Mouse (Mus musculus): ENCODE measurements around the gene Elob. TPM values are rescaled to one million over a fixed set of nuclear protein-coding genes. Genes with fewer than 3 reads are reported as not detected.
A peak's percentile ranks its signal among the peaks of the same experiment; 100 is the strongest.

The Elob gene
- 318 and 455 TPM in 2 replicates for total RNA-seq (2014; fragmentation: Nextera tagmentation)
- 124 and 129 TPM in 2 replicates for total RNA-seq (2017)

DNA sequence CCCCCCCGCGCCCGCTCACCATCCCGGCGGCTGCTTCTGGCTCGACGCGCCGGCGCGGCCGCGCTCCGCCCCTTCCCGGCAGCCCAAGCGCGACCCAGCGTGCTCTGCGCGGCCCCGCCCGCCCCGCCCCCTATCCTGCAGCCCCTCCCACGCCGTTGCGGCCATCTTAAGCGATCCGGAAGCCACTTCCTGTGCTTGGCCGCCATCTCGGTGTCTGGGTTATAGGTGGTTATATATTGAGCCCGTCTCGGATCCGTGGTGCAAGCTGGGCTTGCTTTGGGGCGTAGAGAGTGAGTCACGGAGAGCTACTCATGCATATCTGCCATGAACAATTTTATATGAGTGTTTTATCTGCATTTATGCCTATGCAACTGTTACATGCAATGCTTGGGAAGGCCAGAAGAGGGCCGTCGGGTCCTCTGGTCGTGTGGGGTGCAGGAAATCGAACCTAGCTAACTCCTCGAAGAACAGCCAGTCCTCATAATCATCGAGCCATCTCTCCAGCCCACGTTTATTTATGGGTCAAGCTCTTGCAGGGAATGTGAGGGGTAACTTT lies at the start of gene Elob:
Elob (minus strand) TSS at position 73 of the 556 bp plus-strand sequence.
- peak; percentile 82 for ATAC-seq (replicated peaks; ENCODE audit: poor library complexity, severe bottlenecking)

GRCm38 (mm10) chr17:23877166-23877565 lies 48.2 kb upstream of the Elob start:
- ATAC-seq (replicated peaks; ENCODE audit: poor library complexity, severe bottlenecking) = no peak

DNA sequence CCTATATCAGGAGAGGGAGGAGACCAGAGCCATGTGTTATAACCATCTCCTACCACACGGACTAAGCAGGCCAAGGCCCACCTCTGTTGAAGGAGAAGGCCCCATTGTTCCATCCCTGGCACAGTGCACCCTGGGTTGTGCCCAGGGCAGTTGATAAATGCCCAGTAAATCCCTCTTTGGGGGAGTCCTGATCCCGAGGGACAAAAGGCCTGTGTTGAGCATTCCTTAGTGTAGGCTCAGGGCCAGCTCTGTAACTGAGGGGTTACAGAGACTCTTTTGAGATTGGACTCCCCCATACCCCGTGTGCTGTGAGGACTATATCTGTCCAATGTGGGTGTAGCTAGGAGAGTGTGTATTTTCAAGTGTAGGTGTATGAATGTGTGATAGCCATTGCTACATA lies 47.8 kb upstream of the Elob start:
- no peak for ATAC-seq (replicated peaks; ENCODE audit: poor library complexity, severe bottlenecking)

GRCm38 (mm10) chr17:23873884-23874856 lies 45.2 kb upstream of the Elob start:
- ATAC-seq (replicated peaks; ENCODE audit: poor library complexity, severe bottlenecking) = peak; percentile 72

DNA sequence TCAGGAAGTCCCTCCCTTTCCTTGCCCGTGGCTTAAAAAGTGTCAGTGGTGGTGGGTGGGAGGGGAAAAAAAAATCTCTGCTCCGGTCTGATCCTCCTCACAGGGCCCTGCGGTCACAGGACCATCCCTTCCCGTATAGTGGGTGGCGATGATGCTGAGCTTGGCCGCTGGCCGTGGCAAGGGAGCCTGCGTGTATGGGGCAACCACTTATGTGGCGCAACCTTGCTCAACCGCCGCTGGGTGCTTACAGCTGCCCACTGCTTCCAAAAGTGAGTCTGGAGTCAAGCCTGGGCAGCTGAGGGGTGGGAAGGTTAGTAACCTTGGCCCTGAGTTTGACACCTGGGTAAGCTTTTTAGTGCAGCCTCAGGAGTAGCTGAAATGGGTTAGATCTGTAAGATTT lies 39.6 kb upstream of the Elob start:
- ATAC-seq (replicated peaks; ENCODE audit: poor library complexity, severe bottlenecking) = peak; percentile 99

DNA sequence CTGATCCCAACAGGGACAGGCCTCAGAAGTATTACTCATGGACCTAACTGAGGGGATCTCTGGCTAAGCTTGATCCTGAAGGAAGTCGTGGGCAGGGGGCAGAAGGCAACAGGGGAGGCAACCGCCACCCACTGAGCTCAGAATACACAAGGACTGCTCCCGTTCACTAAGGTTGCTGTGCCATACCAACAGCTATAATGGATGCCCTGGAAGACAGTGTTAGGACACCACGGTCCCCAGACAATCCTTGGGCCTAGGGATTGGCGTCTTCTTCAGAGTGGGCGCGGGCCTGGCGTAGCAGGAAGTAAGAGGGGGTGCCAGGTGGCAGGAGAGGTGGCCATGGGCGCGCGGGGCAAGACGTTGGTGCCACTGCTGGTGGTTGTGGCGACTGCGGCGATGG lies 38.8 kb upstream of the Elob start, which contains the start of gene Prss21:
Prss21 (plus strand) TSS at position 301 of the 400 bp plus-strand sequence.
- ATAC-seq (replicated peaks; ENCODE audit: poor library complexity, severe bottlenecking) = 0 out of 2 replicates have a peak, but pooled peaks have one; percentile 3

DNA sequence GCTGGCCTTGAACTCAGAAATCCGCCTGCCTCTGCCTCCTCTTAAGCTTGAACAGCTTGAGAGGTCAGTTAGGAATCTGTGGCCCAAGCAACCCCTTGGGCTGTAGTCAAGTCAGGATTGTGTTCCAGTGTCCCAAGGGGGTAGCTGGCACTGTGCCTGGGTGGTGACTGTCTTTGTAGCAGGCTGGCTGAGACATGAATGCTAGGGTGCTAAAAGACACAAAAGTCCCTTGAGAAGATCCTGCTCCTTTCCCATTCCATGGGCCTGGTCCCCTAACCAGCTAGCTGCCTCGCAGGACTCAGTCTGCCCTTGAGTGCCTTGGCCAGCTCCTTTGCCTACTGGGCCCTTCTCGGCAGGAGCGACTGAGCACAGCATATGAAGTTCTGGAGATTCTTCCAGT lies 34.0 kb upstream of the Elob start:
- no peak for ATAC-seq (replicated peaks; ENCODE audit: poor library complexity, severe bottlenecking)

- no peak for ATAC-seq (replicated peaks; ENCODE audit: poor library complexity, severe bottlenecking)
Measured at GRCm38 (mm10) chr17:23857913-23858312, 29.0 kb upstream of the Elob start.

DNA sequence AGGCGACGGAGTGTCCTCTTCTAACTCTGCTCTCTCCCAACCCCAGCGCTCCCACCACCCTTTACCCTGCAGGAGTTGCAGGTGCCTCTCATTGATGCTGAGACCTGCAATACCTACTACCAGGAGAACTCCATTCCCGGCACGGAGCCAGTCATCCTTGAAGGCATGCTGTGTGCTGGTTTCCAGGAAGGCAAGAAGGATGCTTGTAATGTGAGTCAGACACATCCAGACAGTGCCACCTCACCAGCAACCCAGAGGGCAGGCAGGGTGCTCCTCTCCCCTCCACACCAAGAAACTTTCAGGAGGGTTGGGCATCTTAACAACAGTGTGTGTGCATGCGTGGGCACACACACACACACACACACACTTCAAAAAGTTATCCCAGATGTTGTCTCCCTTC lies 28.3 kb upstream of the Elob start:
- ATAC-seq (replicated peaks; ENCODE audit: poor library complexity, severe bottlenecking) = no peak

DNA sequence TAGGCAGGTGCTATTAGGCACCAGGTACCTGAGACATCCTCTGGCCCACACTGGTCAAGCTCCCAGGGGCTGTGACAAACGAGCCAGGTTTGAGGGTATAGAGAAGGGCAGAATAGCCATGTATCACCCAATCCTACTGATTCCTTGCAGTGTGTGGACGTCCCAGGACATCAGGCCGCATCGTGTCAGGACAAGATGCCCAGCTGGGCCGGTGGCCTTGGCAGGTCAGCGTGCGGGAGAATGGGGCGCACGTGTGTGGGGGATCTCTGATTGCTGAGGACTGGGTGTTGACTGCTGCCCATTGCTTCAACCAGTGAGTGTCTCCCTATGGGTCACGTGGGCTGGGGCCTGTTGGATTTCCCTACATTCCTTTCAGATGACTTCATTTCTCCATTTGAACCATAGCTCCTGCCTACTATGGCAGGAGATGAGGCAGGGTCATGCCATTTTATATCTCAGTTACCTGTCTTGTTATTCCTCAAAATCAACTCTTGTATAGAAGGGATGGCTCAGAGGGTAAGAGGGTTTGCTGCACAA lies 25.4 kb upstream of the Elob start:
- no peak for ATAC-seq (replicated peaks; ENCODE audit: poor library complexity, severe bottlenecking)

GRCm38 (mm10) chr17:23853292-23853691 lies 24.4 kb upstream of the Elob start:
- ATAC-seq (replicated peaks; ENCODE audit: poor library complexity, severe bottlenecking) = peak; percentile 85

DNA sequence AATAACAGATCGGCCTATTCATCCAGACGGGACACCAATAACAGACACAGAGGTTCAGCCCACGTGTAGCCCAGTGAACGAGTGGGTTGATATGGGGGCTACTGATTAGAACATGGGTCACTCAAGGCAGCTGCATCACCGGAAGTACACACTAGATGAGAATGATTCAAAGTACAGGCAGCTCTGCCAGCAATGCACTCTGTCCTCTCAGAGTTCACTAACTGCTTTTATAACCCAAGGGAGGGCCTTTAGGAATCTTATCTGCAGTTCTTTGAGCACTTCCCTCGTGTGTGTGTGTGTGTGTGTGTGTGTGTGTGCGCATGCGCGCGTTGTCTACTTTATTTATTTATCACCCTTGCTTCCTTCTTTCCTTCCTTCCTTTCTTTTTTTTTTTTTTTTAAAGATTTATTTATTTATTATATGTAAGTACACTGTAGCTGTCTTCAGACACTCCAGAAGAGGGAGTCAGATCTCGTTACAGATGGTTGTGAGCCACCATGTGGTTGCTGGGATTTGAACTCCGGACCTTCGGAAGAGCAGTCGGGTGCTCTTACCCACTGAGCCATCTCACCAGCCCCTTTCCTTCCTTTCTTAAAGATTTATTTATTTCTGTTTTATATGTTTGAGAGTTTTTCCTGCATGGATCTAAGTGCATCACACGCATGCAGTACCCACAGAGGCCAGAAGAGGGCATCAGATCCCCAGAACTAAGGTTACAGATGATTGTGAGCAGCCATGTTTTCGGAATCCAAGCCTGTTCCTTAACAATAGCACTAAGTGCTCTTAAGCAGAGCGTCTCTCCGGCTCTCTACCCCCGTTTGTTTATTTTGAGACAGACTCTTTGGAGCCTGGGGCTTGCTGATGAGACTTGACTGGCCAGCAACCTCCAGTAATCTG lies 22.2 kb upstream of the Elob start:
- peak; percentile 60 for ATAC-seq (replicated peaks; ENCODE audit: poor library complexity, severe bottlenecking)

DNA sequence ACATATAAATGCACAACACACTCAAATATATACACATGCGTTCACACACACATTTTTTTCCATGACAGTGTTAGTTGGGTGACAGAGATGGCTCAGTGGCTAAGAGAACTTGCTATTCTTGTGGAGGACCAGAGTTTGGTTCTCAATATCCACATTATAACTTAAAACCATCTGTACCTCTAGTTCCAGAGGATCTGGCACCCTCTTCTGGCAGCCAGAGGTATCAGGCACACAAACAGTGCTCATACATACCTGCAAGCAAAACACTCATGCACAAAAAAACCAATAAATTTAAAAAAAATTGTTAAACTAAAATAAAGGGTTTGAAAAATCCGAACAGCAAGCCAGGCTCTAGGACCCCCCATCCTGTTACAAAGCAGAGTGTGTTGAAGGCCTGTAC lies 21.1 kb upstream of the Elob start:
- ATAC-seq (replicated peaks; ENCODE audit: poor library complexity, severe bottlenecking) = no peak

DNA sequence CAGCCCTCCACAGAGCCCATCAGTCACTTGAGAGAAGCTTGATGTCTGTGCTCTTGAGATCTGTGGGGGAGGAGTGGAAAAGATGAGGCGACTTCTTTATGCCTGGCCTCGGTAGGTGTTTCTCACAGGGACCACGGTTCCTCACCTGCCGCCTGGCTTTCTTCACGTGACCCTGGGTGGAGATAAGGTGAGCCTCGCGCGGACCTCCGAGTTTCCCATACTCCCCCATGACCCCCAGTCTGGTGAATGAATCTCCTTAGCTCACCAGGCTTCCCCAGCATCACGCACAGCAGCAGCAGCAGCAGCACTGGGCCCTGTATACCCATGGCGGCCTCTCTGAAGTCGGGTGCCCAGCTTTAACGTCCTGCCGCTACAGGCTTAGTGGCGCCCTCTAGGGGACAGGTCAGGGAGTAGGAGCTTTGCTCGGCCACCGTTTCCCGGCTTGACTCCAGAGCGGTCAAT lies 14.9 kb upstream of the Elob start, which contains the start of the genes Prss32 and Prss41:
Prss32 (plus strand) TSS at position 44 of the 462 bp plus-strand sequence.
Prss41 (minus strand) TSS at position 361 of the 462 bp plus-strand sequence.
- ATAC-seq (replicated peaks; ENCODE audit: poor library complexity, severe bottlenecking) = peak; percentile 60

GRCm38 (mm10) chr17:23843141-23843811 lies 14.3 kb upstream of the Elob start:
- ATAC-seq (replicated peaks; ENCODE audit: poor library complexity, severe bottlenecking) = peak; percentile 28; the same call in 1 of the 2 replicates

GRCm38 (mm10) chr17:23841145-23841544 lies 12.2 kb upstream of the Elob start:
- ATAC-seq (replicated peaks; ENCODE audit: poor library complexity, severe bottlenecking) = peak; percentile 73

DNA sequence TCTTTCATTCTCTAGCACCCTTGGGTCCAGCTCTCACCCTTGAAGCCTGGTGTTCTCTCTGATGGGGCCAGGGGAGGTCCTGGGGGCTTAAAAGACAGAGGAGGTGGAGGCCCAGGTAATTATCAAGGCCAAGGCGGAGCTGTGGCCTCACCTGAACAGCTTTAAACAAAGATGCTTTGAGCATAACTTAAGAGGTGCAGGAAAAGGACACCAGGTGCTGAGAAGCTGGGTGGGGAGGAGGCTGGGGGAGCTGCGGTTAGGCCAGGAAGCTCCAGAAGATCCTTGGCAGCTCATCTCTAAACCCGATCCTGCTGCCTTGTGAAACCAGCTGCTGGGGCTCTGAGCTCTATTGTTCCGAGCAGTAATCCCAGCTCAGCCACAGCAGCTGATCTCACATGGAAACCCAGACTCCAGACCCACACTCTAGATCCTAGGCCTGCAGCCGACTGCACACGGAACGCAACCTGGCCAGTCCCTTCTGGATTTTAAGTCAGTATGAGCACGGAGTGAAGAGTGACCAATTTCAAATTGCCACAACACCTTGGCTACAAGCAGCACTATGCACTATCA lies 7.2 kb upstream of the Elob start, which contains the start of gene Prss33:
Prss33 (minus strand) TSS at position 51 of the 570 bp plus-strand sequence.
- no peak for ATAC-seq (replicated peaks; ENCODE audit: poor library complexity, severe bottlenecking)

DNA sequence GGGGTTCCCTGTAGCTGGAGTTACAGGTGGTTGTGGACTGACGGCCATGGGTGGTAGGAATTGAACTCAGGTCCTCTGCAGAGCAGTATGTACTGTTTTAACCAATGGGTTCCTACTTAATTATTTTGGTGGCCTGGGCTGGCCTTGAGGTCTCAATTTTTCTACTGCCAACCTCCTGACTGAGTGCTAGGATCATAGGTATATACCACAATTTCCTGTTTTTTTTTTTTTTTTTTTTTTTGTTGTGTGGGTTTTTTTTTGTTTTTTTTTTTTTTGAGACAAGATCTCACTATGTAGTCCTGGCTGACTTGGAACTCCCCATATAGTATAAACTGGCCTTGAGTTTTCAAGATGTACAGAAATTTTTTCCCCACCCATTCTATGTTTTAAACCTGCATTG lies 2.3 kb upstream of the Elob start:
- ATAC-seq (replicated peaks; ENCODE audit: poor library complexity, severe bottlenecking) = no peak
